7 mouse cellular contexts compared by ENCODE assay signal in genomic region chr2:24919839-24920175, GRCm38 (mm10). TPM values are rescaled to one million over a fixed set of nuclear protein-coding genes. Genes with fewer than 3 reads are reported as not detected.
DNase-seq lines count a peak whose midpoint lies in the region; ATAC-seq and TF ChIP-seq lines count a peak whose summit lies in the region.

No protein-coding gene starts in this region.

- no peaks in the 10 kb centered on the region for H3K27me3 ChIP-seq in thymus, adult 2 months (ENCODE audit: control insufficient read depth, insufficient read depth, low read length)
- no peaks in the 10 kb centered on the region for H3K27me3 ChIP-seq in forebrain, embryonic 13.5 days
- no peaks in the 10 kb centered on the region for H3K27me3 ChIP-seq in liver, embryonic 14.5 days (ENCODE audit: control insufficient read depth, insufficient read depth, low read length)

- no peaks in the 10 kb centered on the region for H3K36me3 ChIP-seq in thymus, adult 2 months (ENCODE audit: control insufficient read depth, insufficient read depth, low read length)
- no peaks in the 10 kb centered on the region for H3K36me3 ChIP-seq in forebrain, embryonic 13.5 days (ENCODE audit: poor library complexity, severe bottlenecking)
- H3K36me3 ChIP-seq in liver, embryonic 14.5 days (replicated peaks; ENCODE audit: control insufficient read depth, insufficient read depth, low read depth) = no peaks in the 10 kb centered on the region

- TF ChIP-seq CTCF in thymus, adult 2 months (IDR thresholded peaks at IDR 0.05; ENCODE audit: borderline replicate concordance, control insufficient read depth, extremely low read depth, insufficient read depth, low read length, poor library complexity) = no peak
- no peak for TF ChIP-seq CTCF in liver, embryonic 14.5 days (IDR thresholded peaks at IDR 0.05; ENCODE audit: low read depth)

- peak; percentile 58 for ATAC-seq in forebrain, embryonic 13.5 days
- ATAC-seq in liver, embryonic 14.5 days (ENCODE audit: insufficient read depth) = peak; percentile 55

- no peak for TF ChIP-seq POLR2A in thymus, adult 2 months (IDR thresholded peaks at IDR 0.05; ENCODE audit: control insufficient read depth, extremely low read depth, insufficient read depth, low read length, poor library complexity)

- H3K4me1 ChIP-seq in thymus, adult 2 months (replicated peaks; ENCODE audit: control insufficient read depth, insufficient read depth, low read length) = 0 out of 2 replicates have a peak, but pooled peaks cover 2% of the 10 kb centered on the region
- H3K4me1 ChIP-seq in forebrain, embryonic 13.5 days = peaks cover 16% of the 10 kb centered on the region
- peaks cover 9 to 11% of the 10 kb centered on the region in 2 experiments for H3K4me1 ChIP-seq in liver, embryonic 14.5 days (replicated peaks; ENCODE audit: control insufficient read depth in 2 of 2, insufficient read depth in 2 of 2, low read length in 1 of 2)

- peak overlapping the region; percentile 44 for H3K4me3 ChIP-seq in thymus, adult 2 months (ENCODE audit: control insufficient read depth, insufficient read depth, low read length)
- H3K4me3 ChIP-seq in forebrain, embryonic 13.5 days = peak overlapping the region; percentile 93
- peak overlapping the region; percentile 84 to 94 for H3K4me3 ChIP-seq in liver, embryonic 14.5 days (ENCODE audit: insufficient read depth in 1 of 2, low read depth in 2 of 2, low read length in 2 of 2)

- no peak for TF ChIP-seq EP300 in liver, embryonic 14.5 days (IDR thresholded peaks at IDR 0.05; ENCODE audit: low read depth)

- 11% methylated on average over 8 of the region's 8 CpGs for WGBS in thymus, adult 2 months
- WGBS in forebrain, embryonic 13.5 days = 10% methylated on average over 8 of the region's 8 CpGs
- 7% methylated on average over 8 of the region's 8 CpGs for WGBS in liver, embryonic 14.5 days (ENCODE audit: insufficient replicate concordance)

- DNase-seq in thymus, adult 2 months = no peak
- no peak for DNase-seq in thymus, postnatal 14 days
- no peak for DNase-seq in liver, embryonic 14.5 days (ENCODE audit: low read depth in 3 of 3, low spot score in 3 of 3)
- no peak for DNase-seq in thymus, adult 18-20 months
- DNase-seq in ovary, postnatal 36 days (ENCODE audit: low spot score) = no peak
- DNase-seq in natural killer cell, adult 2 months (ENCODE audit: low spot score in 2 of 2) = no peak

- H3K9ac ChIP-seq in forebrain, embryonic 13.5 days = peak overlapping the region; percentile 98
- H3K9ac ChIP-seq in liver, embryonic 14.5 days (replicated peaks) = peak overlapping the region; percentile 56

- peak overlapping the region; percentile 75 for H3K4me2 ChIP-seq in forebrain, embryonic 13.5 days
- peak overlapping the region; percentile 84 for H3K4me2 ChIP-seq in liver, embryonic 14.5 days (ENCODE audit: low read depth)

- peak overlapping the region; percentile 28; the same call in 1 of the 2 replicates for H3K27ac ChIP-seq in thymus, adult 2 months (ENCODE audit: control insufficient read depth, insufficient read depth, low read length)
- H3K27ac ChIP-seq in forebrain, embryonic 13.5 days = peak overlapping the region; percentile 97; the same call in 1 of the 2 replicates
- peak overlapping the region; percentile 38 for H3K27ac ChIP-seq in liver, embryonic 14.5 days

- no peaks in the 10 kb centered on the region for H3K9me3 ChIP-seq in forebrain, embryonic 13.5 days (replicated peaks)
- no peaks in the 10 kb centered on the region for H3K9me3 ChIP-seq in liver, embryonic 14.5 days (ENCODE audit: control insufficient read depth, low read length)

RNA-seq across cellular contexts. Expression of gene Ehmt1, which starts 0.4 kb away (rescaled TPM):
- polyA plus RNA-seq in thymus, adult 2 months (2012; rRNA removed) = 110 and 113 TPM in 2 replicates
- polyA plus RNA-seq in forebrain, embryonic 13.5 days (2015; fragmentation: Nextera tagmentation; extraction: Ambion mirVana) = 152 and 156 TPM in 2 replicates
- polyA plus RNA-seq in liver, embryonic 14.5 days (2012; rRNA removed) = 14.1 and 15.1 TPM in 2 replicates
- polyA plus RNA-seq in liver, embryonic 14.5 days (2014; fragmentation: Nextera tagmentation; extraction: Ambion mirVana) = 10.6 and 12.0 TPM in 2 replicates

RNA-seq across cellular contexts. Expression of gene Arrdc1, which starts 15.2 kb away (rescaled TPM):
- 272 and 315 TPM in 2 replicates for polyA plus RNA-seq in thymus, adult 2 months (2012; rRNA removed)
- polyA plus RNA-seq in forebrain, embryonic 13.5 days (2015; fragmentation: Nextera tagmentation; extraction: Ambion mirVana) = 19.1 and 21.5 TPM in 2 replicates
- polyA plus RNA-seq in liver, embryonic 14.5 days (2012; rRNA removed) = 20.8 and 29.1 TPM in 2 replicates
- 10.9 and 14.7 TPM in 2 replicates for polyA plus RNA-seq in liver, embryonic 14.5 days (2014; fragmentation: Nextera tagmentation; extraction: Ambion mirVana)

RNA-seq across cellular contexts. Expression of gene Zmynd19, which starts 29.8 kb away (rescaled TPM):
- 11.0 and 14.8 TPM in 2 replicates for polyA plus RNA-seq in thymus, adult 2 months (2012; rRNA removed)
- 10.2 and 12.1 TPM in 2 replicates for polyA plus RNA-seq in forebrain, embryonic 13.5 days (2015; fragmentation: Nextera tagmentation; extraction: Ambion mirVana)
- polyA plus RNA-seq in liver, embryonic 14.5 days (2012; rRNA removed) = 10.0 and 16.4 TPM in 2 replicates
- 10.6 and 12.1 TPM in 2 replicates for polyA plus RNA-seq in liver, embryonic 14.5 days (2014; fragmentation: Nextera tagmentation; extraction: Ambion mirVana)

RNA-seq across cellular contexts. Expression of gene Dph7, which starts 42.4 kb away (rescaled TPM):
- 27.2 and 31.2 TPM in 2 replicates for polyA plus RNA-seq in thymus, adult 2 months (2012; rRNA removed)
- polyA plus RNA-seq in forebrain, embryonic 13.5 days (2015; fragmentation: Nextera tagmentation; extraction: Ambion mirVana) = 35.5 and 38.8 TPM in 2 replicates
- 8.1 and 9.0 TPM in 2 replicates for polyA plus RNA-seq in liver, embryonic 14.5 days (2012; rRNA removed)
- polyA plus RNA-seq in liver, embryonic 14.5 days (2014; fragmentation: Nextera tagmentation; extraction: Ambion mirVana) = 8.7 and 9.9 TPM in 2 replicates

RNA-seq across cellular contexts. Expression of gene Mrpl41, which starts 55.1 kb away (rescaled TPM):
- 40.6 and 43.4 TPM in 2 replicates for polyA plus RNA-seq in thymus, adult 2 months (2012; rRNA removed)
- polyA plus RNA-seq in forebrain, embryonic 13.5 days (2015; fragmentation: Nextera tagmentation; extraction: Ambion mirVana) = 163 and 175 TPM in 2 replicates
- polyA plus RNA-seq in liver, embryonic 14.5 days (2012; rRNA removed) = 31.9 and 48.1 TPM in 2 replicates
- 93.6 and 102 TPM in 2 replicates for polyA plus RNA-seq in liver, embryonic 14.5 days (2014; fragmentation: Nextera tagmentation; extraction: Ambion mirVana)

Comparison
In these comparisons a context has a peak if more than half of its experiments do, and no peak if none do; other contexts are left out.
1. H3K27ac ChIP-seq: peak in every context shown above with its lines; median percentile 97 in forebrain, embryonic 13.5 days; 38 in liver, embryonic 14.5 days; 28 in thymus, adult 2 months.